Mouse (Mus musculus) kidney, adult 11 months (tissue): Measurements from ENCODE around the gene Cga.
"Not testable (repeated sequence)": the region's sequence is repeated elsewhere in the genome, so short reads cannot be mapped to it uniquely, and the experiment has no call there.

Experiments used
- DNase-seq: peaks from one replicate; pipeline ENCODE4 v3.0.0; 2022

Gene Cga

GRCm38 (mm10) chr4:34898497-34898896, 4.9 kb downstream of the Cga start:
- no peak for DNase-seq

- DNase-seq, result no peak
Measured at GRCm38 (mm10) chr4:34899322-34899721, 5.7 kb downstream of the Cga start.

GRCm38 (mm10) chr4:34900155-34900554, 6.6 kb downstream of the Cga start:
- DNase-seq, result no peak

GRCm38 (mm10) chr4:34901166-34901565, 7.6 kb downstream of the Cga start:
- DNase-seq, result no peak

GRCm38 (mm10) chr4:34901582-34901981, 8.0 kb downstream of the Cga start:
- DNase-seq, result not testable (repeated sequence)

GRCm38 (mm10) chr4:34905396-34905795, 11.8 kb downstream of the Cga start:
- no peak for DNase-seq

GRCm38 (mm10) chr4:34906151-34906550, 12.6 kb downstream of the Cga start:
- no peak for DNase-seq

GRCm38 (mm10) chr4:34907026-34907425, 13.4 kb downstream of the Cga start:
- DNase-seq, result no peak

GRCm38 (mm10) chr4:34908127-34908526, 14.5 kb downstream of the Cga start:
- no peak for DNase-seq

- no peak for DNase-seq
Measured at GRCm38 (mm10) chr4:34911401-34911800, 17.8 kb downstream of the Cga start.

GRCm38 (mm10) chr4:34912171-34912570, 18.6 kb downstream of the Cga start:
- no peak for DNase-seq

GRCm38 (mm10) chr4:34917400-34917799, 23.8 kb downstream of the Cga start:
- no peak for DNase-seq

GRCm38 (mm10) chr4:34922177-34922870, 28.7 kb downstream of the Cga start:
- DNase-seq, result peak; percentile 8

GRCm38 (mm10) chr4:34928386-34928785, 34.8 kb downstream of the Cga start:
- DNase-seq, result not testable (repeated sequence)

- DNase-seq, result no peak
Measured at GRCm38 (mm10) chr4:34941046-34941445, 47.5 kb downstream of the Cga start.

GRCm38 (mm10) chr4:34947181-34947580, 53.6 kb downstream of the Cga start:
- no peak for DNase-seq

GRCm38 (mm10) chr4:34953716-34954115, 60.1 kb downstream of the Cga start:
- DNase-seq, result no peak
